Mouse (Mus musculus) megakaryocyte progenitor cell, adult 5-6 weeks (primary cell): ENCODE data around the gene Insc. TPM values are rescaled to one million over a fixed set of nuclear protein-coding genes. Genes with fewer than 3 reads are reported as not detected.

Source experiments
- ATAC-seq: replicated peaks from 2 replicates; pipeline ENCODE4 v1.8.0; 2016; ENCODE audit warnings: mild to moderate bottlenecking, moderate TSS enrichment, inconsistent platforms; ENCODE audit not compliant: poor library complexity
- total RNA-seq, 2 experiments: library from RNA; stranded (forward) in 1 of 2; stranded (reverse) in 1 of 2; fragments of 157-497, 149-512 nt in 1 of 2; fragments of 200-1000 nt in 1 of 2; gene quantifications; 2 replicates each; pipeline versions ENCODE4 v1.2.3 to v1.2.4; 2015 to 2017

Gene Insc
- total RNA-seq, 2 experiments from 2014 or later, result not detected

GRCm38 (mm10) chr7:114754626-114755025 lies 11.1 kb downstream of the Insc start:
- ATAC-seq, result no peak

GRCm38 (mm10) chr7:114762660-114763059 lies 19.2 kb downstream of the Insc start:
- ATAC-seq, result peak; percentile 70

DNA sequence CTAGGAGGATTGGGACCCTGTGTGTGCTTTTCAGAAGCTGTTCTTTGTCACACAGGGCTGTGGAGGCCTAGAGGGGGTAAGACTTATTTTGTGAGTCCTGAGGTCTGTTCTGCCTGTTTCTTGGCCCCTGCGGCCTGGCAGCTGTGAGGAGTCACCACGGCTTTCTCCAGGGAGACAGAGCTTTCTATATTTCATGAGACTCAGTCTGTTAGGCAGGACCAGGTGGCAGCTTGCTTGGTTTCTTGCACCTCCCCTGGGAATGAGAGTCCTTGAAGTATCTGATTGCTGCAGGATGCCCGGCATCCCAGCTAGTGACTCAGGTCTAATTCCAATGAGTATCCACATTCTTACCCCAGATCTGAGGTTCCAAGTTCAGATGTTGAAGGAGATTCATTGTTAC lies 21.8 kb downstream of the Insc start:
- no peak for ATAC-seq

DNA sequence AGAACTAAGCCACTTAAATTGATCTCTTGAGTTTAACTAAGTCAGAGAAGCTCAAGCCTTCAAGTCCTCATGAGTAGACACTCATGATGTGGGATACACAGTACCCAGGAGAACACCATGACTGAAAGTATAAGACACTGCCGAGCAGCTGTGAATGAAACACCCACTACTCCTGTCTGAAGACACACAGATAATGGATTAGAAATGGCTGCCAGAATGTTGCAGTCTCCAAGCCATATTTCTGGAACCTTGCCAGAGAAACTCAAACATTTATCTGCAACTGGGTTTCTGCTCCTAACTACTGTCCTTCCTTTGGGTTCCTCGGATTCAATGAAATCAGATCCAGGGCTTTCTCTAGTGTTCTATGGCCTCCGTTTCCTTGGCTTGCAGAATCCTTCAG lies 23.0 kb downstream of the Insc start:
- peak; percentile 67 for ATAC-seq

- no peak for ATAC-seq
Observed at GRCm38 (mm10) chr7:114768516-114768915, 25.0 kb downstream of the Insc start.

DNA sequence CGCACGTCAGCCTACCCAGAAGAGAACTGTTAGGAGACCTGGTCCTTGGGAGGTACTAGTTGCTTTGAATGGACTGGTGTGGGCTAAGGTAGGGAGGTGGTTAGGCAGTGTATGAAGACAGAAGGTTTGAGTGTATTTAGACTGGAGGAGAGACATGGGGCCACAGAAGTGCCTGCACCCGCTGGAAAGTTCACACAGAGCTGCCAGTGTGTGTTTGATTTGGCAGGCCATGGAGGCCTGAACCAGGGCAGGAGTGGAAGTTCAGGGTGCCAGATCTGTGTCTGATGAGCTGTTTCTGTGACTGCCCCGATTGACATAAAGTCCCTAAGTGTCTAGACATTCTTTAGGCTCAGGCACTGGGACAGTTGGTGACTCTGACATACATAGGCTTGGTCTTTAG lies 25.5 kb downstream of the Insc start:
- ATAC-seq, result no peak

DNA sequence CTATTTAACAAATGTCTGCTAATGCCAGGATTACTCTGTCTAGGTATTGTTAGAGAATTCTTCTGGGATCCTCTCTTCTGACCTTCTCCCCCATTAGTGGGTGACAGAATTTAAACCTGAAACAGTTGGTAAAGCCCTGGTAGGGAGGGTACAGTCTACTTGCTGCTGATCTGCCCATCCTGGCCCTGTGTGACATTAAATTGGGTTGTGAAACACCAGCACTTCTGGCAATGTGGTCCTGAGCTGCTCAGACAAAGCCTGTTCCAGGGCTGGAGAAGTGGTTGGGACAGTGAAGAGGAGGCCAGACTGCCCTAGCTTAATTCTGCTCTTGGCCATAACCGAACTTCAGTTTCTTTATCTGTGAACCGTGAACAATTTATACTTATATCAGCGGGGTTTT lies 27.1 kb downstream of the Insc start:
- ATAC-seq, result no peak

GRCm38 (mm10) chr7:114771801-114772200 lies 28.3 kb downstream of the Insc start:
- ATAC-seq, result no peak

DNA sequence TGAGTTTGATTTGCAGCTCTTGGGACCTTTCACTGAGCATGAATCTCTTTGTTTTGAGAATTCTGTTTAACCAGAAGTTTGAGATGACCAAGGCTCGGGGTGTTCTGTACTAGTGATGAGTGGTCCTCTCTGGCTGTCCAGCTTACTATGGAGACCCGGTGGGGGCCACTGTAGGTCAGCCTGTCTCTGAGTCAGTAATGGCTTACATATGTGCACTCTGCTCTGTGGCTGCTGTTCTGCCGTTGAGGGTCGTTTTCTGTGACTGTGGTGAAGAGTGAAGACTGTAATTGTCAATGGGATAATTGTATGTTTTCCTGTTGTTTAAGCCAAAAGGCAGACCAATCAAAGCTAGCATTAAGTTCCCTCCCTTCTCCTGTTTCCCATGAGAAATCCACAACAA lies 30.3 kb downstream of the Insc start:
- ATAC-seq, result no peak

GRCm38 (mm10) chr7:114775856-114776255 lies 32.4 kb downstream of the Insc start:
- no peak for ATAC-seq

- no peak for ATAC-seq
Observed at GRCm38 (mm10) chr7:114778156-114778770, 34.8 kb downstream of the Insc start.

DNA sequence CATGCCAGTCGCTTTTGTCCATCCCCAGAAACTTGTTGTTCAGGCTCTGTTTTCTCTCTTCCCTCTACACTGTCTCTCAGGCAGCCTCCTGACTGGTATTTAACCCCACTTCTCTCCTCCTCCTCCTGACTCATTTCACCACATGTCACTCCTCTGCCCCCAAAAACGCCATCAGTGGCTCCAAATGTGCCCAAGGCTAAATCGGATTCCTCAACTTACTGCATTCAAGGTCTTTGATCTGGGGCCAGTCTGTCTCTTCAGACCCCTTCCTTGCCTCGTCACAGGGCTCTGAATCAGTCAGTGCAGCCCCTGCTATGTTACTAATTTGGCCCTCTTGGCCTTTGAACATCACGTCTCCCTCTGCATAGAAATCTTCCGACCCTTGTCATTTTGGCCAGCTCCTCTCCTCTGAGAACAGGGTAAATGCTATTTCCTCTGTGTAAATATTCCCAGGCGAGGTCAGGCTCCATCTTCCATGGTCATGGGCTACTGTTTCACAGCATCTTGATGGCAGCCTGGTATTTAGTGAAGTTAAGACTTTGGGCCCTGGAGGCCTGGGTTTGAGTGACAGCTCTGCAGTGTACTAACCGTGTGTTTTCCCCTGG lies 35.7 kb downstream of the Insc start:
- ATAC-seq, result no peak

- no peak for ATAC-seq
Observed at GRCm38 (mm10) chr7:114783291-114783690, 39.8 kb downstream of the Insc start.

- ATAC-seq, result no peak
Observed at GRCm38 (mm10) chr7:114791087-114791486, 47.6 kb downstream of the Insc start.

GRCm38 (mm10) chr7:114792026-114792425 lies 48.5 kb downstream of the Insc start:
- ATAC-seq, result no peak

DNA sequence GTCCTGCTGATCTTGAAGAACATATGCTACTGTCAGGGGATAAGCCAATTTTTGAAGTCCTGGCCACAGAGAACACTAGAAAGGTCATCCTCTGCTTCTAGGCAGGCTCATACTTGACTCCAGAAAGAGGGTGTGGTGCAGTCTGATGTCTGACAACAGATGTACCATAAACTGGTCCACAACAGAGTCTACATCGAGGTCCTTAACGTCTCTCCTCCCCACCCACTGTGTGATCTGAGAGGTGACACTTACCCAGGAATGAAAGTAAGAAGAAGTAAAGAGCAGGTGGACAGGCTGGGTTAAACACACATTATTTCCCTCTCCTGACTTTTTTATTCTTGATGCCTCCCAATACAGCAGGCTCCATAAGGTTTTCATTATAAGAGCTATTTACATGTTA lies 50.9 kb downstream of the Insc start:
- no peak for ATAC-seq

DNA sequence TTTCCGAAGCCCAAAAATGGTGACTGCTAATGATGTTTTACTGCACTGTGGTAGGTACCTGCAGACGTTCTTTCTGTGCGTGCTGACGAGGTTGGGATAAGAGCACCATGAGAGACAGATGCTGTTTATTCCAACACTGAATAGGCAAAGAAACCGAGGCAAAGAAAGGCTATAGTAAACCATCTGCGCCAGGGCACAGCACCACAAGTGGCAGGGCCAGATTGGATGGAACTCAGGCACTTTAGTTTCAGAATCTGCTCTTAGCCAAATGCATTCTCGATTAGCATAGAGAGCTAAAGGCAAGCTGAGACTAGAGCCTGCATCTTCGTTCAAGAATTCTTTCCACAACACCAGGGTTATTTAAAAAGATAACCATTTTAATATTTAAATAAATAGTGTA lies 59.1 kb downstream of the Insc start:
- ATAC-seq, result no peak

DNA sequence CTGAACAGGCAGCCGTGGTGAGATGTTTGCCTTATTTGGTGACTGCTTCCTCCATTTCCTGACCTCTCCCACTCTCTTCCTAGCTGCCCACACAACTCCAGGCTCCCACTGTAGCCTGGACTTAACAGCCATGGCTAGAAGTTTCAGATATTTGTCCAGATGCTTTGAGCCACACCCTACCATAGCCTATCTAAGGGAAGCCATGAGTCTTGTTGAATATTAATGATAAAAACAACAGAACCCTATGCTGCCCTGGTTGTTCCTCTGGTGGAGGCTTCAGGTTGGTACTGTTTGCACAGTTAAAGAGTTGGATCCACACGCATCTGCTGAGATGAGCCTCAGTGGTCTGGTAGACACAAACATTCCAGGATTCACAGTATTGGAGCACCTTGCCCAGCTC lies 61.8 kb downstream of the Insc start:
- ATAC-seq, result no peak

GRCm38 (mm10) chr7:114807343-114807742 lies 63.8 kb downstream of the Insc start:
- ATAC-seq, result no peak

GRCm38 (mm10) chr7:114808341-114808740 lies 64.8 kb downstream of the Insc start:
- no peak for ATAC-seq

DNA sequence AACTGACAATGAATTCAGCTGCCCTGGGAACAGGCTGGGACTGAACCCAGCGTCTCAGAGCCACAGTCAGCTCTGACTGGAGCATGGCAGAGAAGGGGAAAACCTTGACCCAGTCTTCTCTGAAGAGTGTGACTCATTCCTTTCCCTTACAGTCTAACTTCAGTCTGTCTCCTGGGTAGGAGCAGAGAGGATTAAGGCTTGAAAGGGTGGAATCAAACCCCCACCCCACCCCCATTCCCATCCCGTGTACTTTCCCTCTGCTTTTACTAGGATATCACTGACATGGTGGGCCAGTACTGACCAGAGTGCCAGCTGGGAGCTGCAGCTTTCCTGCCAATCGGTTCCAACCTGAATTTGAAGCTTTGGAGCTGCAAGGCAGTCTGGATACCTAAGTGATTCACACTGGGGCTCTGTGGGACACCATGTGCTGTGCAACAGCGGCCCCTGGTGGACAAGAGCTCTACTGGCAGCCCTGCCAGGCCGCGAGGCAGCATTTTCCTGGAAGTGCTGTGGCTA lies 73.9 kb downstream of the Insc start:
- ATAC-seq, result peak; percentile 98

- no peak for ATAC-seq
Observed at GRCm38 (mm10) chr7:114817879-114818278, 74.4 kb downstream of the Insc start.

- ATAC-seq, result no peak
Observed at GRCm38 (mm10) chr7:114818351-114818750, 74.9 kb downstream of the Insc start.
